Mouse (Mus musculus) lung, embryonic 14.5 days (tissue): ENCODE data around the gene Gda. TPM values are rescaled to one million over a fixed set of nuclear protein-coding genes. Genes with fewer than 3 reads are reported as not detected.

Experiments used
- ATAC-seq: fragments of 200-750 bp; cut with Nextera tagmentation; 2 replicates; pipeline ENCODE4 v1.8.0; 2017; ENCODE audit warnings: mild to moderate bottlenecking, moderate TSS enrichment, moderate library complexity; ENCODE audit not compliant: insufficient read depth
- DNase-seq: peaks from one replicate; pipeline ENCODE4 v3.0.0-alpha.2; 2015
- H3K27ac ChIP-seq: fragments of 300-500 bp; sonication (generic); 2 replicates; pipeline ENCODE4 v1.5.1; 2014; ENCODE audit warnings: low read depth, mild to moderate bottlenecking, moderate library complexity
- H3K27me3 ChIP-seq: fragments of 300-500 bp; sonication (generic); 2 replicates; pipeline ENCODE4 v1.6.1; 2014; ENCODE audit warnings: low read length, control low read depth; ENCODE audit not compliant: insufficient read depth
- H3K36me3 ChIP-seq: fragments of 300-500 bp; sonication (generic); 2 replicates; pipeline ENCODE4 v1.6.1; 2014; ENCODE audit warnings: control low read depth; ENCODE audit not compliant: insufficient read depth
- H3K4me1 ChIP-seq: fragments of 300-500 bp; sonication (generic); 2 replicates; pipeline ENCODE4 v1.6.1; 2014; ENCODE audit warnings: antibody characterized with exemption, control low read depth; ENCODE audit not compliant: insufficient read depth
- H3K4me2 ChIP-seq: fragments of 300-500 bp; sonication (generic); 2 replicates; pipeline ENCODE4 v1.6.1; 2014; ENCODE audit warnings: mild to moderate bottlenecking
- H3K4me3 ChIP-seq: fragments of 300-500 bp; sonication (generic); 2 replicates; pipeline ENCODE4 v1.5.1; 2014; ENCODE audit warnings: low read depth, low read length
- H3K9ac ChIP-seq: fragments of 300-500 bp; sonication (generic); 2 replicates; pipeline ENCODE4 v1.6.1; 2014
- H3K9me3 ChIP-seq: fragments of 300-500 bp; sonication (generic); 2 replicates; pipeline ENCODE4 v1.6.1; 2016; ENCODE audit warnings: low read depth, low read length, control low read depth
- CTCF ChIP-seq: IDR thresholded peaks from 2 replicates; pipeline ENCODE4 v1.5.1; 2016; ENCODE audit warnings: antibody characterized with exemption, low read depth
- WGBS: fragments of 180-500 bp; shearing (Covaris S2); extraction: QIAGEN DNeasy Blood & Tissue Kit; methylation state at CpG from one replicate; pipeline ENCODE4 v1.1.7; 2014; 5-methylcytosine and 5-hydroxymethylcytosine counted together
- polyA plus RNA-seq: library from polyadenylated mRNA; unstranded; fragments of >200 nt; fragmentation: Nextera tagmentation; extraction: Ambion mirVana; gene quantifications from 2 replicates; pipeline ENCODE4 v1.2.1, GENCODE M21; 2014

Gda gene
- polyA plus RNA-seq, 1 experiment from 2014 or later = 0.26 TPM

DNA sequence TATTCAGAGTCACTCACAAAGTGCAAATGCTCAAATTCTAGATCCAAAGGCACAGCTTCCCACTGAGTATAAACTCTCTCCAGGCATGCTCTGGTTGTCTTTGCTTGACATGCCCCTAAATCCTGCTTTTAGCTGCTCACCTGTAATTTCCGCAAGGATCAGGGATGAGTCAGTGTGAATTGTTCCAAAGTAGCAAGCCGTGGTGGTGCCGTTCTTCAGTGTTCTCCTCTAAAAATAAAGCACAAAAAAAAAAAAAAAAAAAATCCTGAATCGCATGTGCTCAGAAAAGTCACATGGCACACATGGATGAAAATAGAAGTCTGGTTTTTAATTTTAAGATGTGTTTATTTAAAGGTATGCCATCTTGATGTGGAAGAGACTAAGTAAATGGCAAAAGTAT lies 47.9 kb downstream of the Gda start:
- H3K4me2 ChIP-seq = no peak overlapping the region
- no peaks in the 10 kb centered on the region for H3K9me3 ChIP-seq
- no peaks in the 10 kb centered on the region for H3K4me1 ChIP-seq
- DNase-seq (no peak), ATAC-seq (no peak)
- TF ChIP-seq CTCF = no peak
- no peak overlapping the region for H3K27ac ChIP-seq
- WGBS = 91% methylated on average over 4 of the region's 4 CpGs
- H3K36me3 ChIP-seq = no peaks in the 10 kb centered on the region
- no peak overlapping the region for H3K9ac ChIP-seq
- no peak overlapping the region for H3K4me3 ChIP-seq
- H3K27me3 ChIP-seq = no peaks in the 10 kb centered on the region

DNA sequence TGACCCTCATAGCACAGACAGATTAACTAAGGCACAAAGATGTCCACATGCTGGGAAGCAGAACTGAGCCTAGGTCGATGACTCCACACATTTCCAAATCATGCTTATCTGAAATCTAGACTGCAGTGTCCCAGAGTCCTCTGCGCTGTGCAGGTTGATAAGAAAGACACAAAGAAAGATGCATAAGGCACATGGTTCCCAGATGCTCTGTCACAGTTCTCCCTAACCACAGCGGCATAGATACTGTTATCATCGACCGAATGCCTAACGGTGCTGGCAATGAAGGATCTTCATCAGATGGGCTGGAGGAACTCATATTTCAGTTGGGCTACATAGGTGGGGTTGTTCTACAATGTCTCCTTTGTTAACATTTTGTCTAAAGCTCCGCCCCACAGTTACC lies 49.5 kb downstream of the Gda start:
- ATAC-seq (no peak), DNase-seq (no peak)
- Histone ChIP-seq H3K9ac (no peak overlapping the region), H3K27me3 (no peaks in the 10 kb centered on the region), H3K36me3 (no peaks in the 10 kb centered on the region), H3K27ac (no peak overlapping the region), H3K4me3 (no peak overlapping the region), H3K9me3 (no peaks in the 10 kb centered on the region), H3K4me2 (no peak overlapping the region), H3K4me1 (no peaks in the 10 kb centered on the region)
- 74% methylated on average over 7 of the region's 7 CpGs for WGBS
- TF ChIP-seq CTCF = no peak

DNA sequence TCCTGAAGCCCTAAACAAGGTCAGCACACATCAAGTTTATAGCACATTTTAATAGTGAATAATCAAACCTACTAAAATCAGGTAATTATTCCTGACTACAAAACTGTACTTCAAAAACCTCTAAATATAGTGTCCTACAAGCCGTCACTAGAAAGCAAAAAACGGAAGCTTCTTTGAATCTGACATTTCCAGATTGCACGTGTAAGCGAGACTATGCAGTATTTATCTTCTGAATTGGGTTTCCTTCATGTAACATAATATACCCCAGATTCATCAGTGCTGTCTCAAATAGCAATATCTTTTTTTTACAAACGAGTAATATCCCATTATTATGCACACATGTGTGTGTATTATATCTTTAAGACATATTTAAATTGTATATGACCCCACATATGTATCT lies 54.8 kb downstream of the Gda start:
- Histone ChIP-seq H3K4me2 (no peak overlapping the region), H3K27ac (no peak overlapping the region), H3K4me3 (no peak overlapping the region), H3K9ac (no peak overlapping the region), H3K4me1 (no peaks in the 10 kb centered on the region), H3K36me3 (no peaks in the 10 kb centered on the region), H3K27me3 (no peaks in the 10 kb centered on the region), H3K9me3 (no peaks in the 10 kb centered on the region)
- DNase-seq (no peak), ATAC-seq (no peak)
- WGBS = 81% methylated on average over 5 of the region's 5 CpGs
- no peak for TF ChIP-seq CTCF

DNA sequence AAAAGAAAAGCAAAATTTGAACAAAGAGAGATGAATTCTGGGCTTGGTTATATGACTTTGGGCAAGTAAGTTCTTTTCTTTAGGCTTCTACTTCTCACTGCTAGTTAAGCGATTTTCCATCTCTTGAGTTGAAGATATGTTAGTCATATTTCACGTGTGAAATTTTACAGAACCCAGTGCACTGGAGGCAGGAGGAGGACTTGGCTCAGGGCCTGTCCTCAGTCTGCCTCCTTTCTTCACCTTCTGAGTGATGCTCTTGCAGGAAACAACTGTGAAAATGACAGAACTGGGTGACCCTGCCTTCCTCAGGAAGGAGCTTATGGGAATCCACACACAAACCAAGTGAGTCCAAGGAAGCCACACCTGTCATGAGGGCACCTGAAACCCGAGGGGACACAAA lies 57.9 kb downstream of the Gda start:
- Histone ChIP-seq H3K4me1 (no peaks in the 10 kb centered on the region), H3K27me3 (no peaks in the 10 kb centered on the region), H3K9ac (no peak overlapping the region), H3K9me3 (no peaks in the 10 kb centered on the region), H3K27ac (no peak overlapping the region), H3K36me3 (no peaks in the 10 kb centered on the region), H3K4me2 (no peak overlapping the region), H3K4me3 (no peak overlapping the region)
- DNase-seq (no peak), ATAC-seq (no peak)
- no peak for TF ChIP-seq CTCF
- WGBS = 61% methylated on average over 3 of the region's 3 CpGs

DNA sequence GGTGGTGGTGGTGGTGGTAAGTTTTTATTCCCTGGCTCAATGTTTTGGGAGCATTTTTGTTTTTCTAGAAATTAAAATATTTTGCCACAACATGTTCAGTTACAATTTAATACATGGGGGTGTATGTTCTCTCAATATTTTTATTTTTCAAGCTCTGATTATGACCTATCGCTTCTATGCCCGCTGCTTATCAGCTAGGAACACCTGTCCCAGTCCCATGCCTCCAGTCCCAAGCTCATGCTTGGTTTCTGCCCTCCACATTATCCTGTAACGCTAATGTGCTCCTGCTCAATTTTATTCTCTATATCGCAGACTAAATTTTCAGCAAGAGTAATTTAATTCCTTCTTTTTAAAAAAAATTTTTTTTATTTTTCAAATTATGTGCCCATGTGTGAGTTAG lies 64.1 kb downstream of the Gda start:
- DNase-seq = no peak
- no peaks in the 10 kb centered on the region for H3K36me3 ChIP-seq
- ATAC-seq = no peak
- TF ChIP-seq CTCF = no peak
- no peak overlapping the region for H3K4me2 ChIP-seq
- H3K27ac ChIP-seq = no peak overlapping the region
- H3K9me3 ChIP-seq = no peaks in the 10 kb centered on the region
- WGBS = 90% methylated on average over 4 of the region's 4 CpGs
- no peak overlapping the region for H3K9ac ChIP-seq
- H3K4me3 ChIP-seq = no peak overlapping the region
- no peaks in the 10 kb centered on the region for H3K27me3 ChIP-seq
- no peaks in the 10 kb centered on the region for H3K4me1 ChIP-seq

DNA sequence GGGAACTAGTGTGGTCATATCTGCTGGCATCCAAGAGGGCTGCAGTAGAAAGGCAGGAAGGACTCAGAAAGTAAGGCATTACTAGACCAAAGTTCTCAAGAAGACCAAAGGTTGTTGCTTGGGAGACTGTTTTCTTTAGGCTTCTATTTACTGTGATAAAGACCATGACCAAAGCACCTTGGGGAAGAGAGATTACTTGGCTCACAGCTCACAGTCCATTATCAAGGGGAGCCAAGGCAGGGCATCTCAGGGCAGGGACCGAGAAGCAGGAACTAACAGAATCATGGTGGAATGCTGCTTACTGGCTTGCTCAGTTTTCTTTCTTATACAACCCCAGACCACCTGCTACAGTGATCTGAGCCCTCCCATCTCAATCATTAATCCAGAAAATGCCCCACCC lies 65.9 kb downstream of the Gda start:
- no peak overlapping the region for H3K4me3 ChIP-seq
- H3K36me3 ChIP-seq = no peaks in the 10 kb centered on the region
- ATAC-seq = no peak
- no peak overlapping the region for H3K27ac ChIP-seq
- no peak overlapping the region for H3K4me2 ChIP-seq
- H3K9ac ChIP-seq = no peak overlapping the region
- no peaks in the 10 kb centered on the region for H3K27me3 ChIP-seq
- DNase-seq = no peak
- no peak for TF ChIP-seq CTCF
- H3K9me3 ChIP-seq = no peaks in the 10 kb centered on the region
- no peaks in the 10 kb centered on the region for H3K4me1 ChIP-seq
- 86% methylated on average over 1 of the region's 1 CpGs for whole genome bisulfite sequencing

DNA sequence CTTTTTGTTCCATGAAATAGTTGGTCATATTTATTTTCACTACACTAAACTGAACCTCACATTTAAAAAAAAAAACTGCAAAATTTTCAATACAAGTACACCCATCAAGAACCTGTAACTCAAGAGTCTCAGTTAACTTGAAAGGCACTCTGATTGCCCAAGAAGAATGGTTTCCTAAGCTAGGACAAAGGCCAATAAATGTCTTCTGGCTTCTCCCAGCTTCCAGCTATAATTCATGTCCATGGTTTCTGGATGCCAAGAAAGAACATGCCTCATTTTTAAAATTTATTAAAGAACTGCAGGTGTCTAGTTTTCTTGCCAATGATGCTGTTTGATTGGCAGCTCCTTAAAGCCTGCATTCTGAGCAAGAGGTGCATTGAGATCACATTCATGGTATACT lies 75.3 kb downstream of the Gda start:
- Histone ChIP-seq H3K27ac (no peak overlapping the region), H3K4me2 (no peak overlapping the region), H3K9me3 (no peaks in the 10 kb centered on the region), H3K9ac (no peak overlapping the region), H3K4me3 (no peak overlapping the region), H3K4me1 (no peaks in the 10 kb centered on the region), H3K27me3 (no peaks in the 10 kb centered on the region), H3K36me3 (no peaks in the 10 kb centered on the region)
- no peak for TF ChIP-seq CTCF
- ATAC-seq = no peak
- DNase-seq = no peak

DNA sequence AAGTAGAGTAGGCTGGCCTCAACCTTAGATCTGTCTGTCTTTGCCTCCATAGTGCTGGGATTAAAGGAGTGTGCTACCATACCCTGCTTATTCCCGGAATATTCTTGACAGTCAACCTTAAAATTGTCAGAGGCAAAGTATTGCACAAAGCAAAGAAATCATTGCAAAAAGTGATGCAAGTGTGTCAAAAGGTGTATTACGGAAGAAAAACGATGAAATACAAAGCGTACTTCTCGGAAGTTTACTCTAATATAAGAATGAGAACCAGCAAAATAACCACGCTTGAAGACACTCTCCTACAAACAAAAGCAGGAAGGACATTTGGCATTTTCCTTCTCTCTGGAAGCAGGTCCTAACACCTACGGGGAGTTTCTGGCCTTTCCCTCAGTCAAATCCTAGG lies 76.9 kb downstream of the Gda start:
- no peak overlapping the region for H3K27ac ChIP-seq
- H3K9ac ChIP-seq = no peak overlapping the region
- DNase-seq (no peak), ATAC-seq (no peak)
- H3K36me3 ChIP-seq = no peaks in the 10 kb centered on the region
- TF ChIP-seq CTCF = no peak
- H3K4me2 ChIP-seq = no peak overlapping the region
- no peaks in the 10 kb centered on the region for H3K9me3 ChIP-seq
- H3K4me1 ChIP-seq = no peaks in the 10 kb centered on the region
- no peaks in the 10 kb centered on the region for H3K27me3 ChIP-seq
- 90% methylated on average over 7 of the region's 7 CpGs for WGBS
- no peak overlapping the region for H3K4me3 ChIP-seq
